Mouse (Mus musculus): Measurements from ENCODE around the gene Ddx5. TPM values are rescaled to one million over a fixed set of nuclear protein-coding genes. Genes with fewer than 3 reads are reported as not detected.

Ddx5 gene
- polyA plus RNA-seq (2012; fragmentation: generic; extraction: Trizol), result 218 TPM
- long read RNA-seq, experiment 1, transcript Ddx5-201 (13 exons, 3,559 nt), result major isoform, 376 of 504 reads
- long read RNA-seq, experiment 1, partial matches to known transcripts, result 31 of 504 reads
- long read RNA-seq, experiment 1, other reads (novel, unspliced or antisense), result 94 of 504 reads
- long read RNA-seq, experiment 2, transcript Ddx5-201 (13 exons, 3,559 nt), result major isoform, 4,488 of 5,077 reads
- long read RNA-seq, experiment 2, transcript Ddx5-208 (12 exons, 3,593 nt), result minor isoform, 160 of 5,077 reads
- long read RNA-seq, experiment 2, partial matches to known transcripts, result 100 of 5,077 reads
- long read RNA-seq, experiment 2, other reads (novel, unspliced or antisense), result 329 of 5,077 reads

GRCm38 (mm10) chr11:106788775-106789459 is at the start of gene Ddx5, which contains the start of gene Cep95:
Gene Ddx5, minus strand, starts transcription at chr11:106789185.
Gene Cep95, plus strand, starts transcription at chr11:106789252.
- Histone ChIP-seq H3K4me3 (ENCODE audit: insufficient read depth, poor library complexity, severe bottlenecking) (peak within 1 kb of the TSS; percentile 95), H3K79me3 (ENCODE audit: low read depth) (peaks cover 66% of the 10 kb centered on the region), H3K79me2 (ENCODE audit: control insufficient read depth, insufficient read depth) (peaks cover 81% of the 10 kb centered on the region), H3K36me3 (ENCODE audit: control insufficient read depth, insufficient read depth) (peaks cover 45% of the 10 kb centered on the region), H3ac (ENCODE audit: control insufficient read depth, insufficient read length, low read depth) (peak within 1 kb of the TSS; percentile 83), H3K27me3 (ENCODE audit: control insufficient read depth, insufficient read depth, insufficient read length) (no peaks in the 10 kb centered on the region)
- no peak for TF ChIP-seq CEBPB (IDR thresholded peaks at IDR 0.05; ENCODE audit: low read depth)
- no peak for TF ChIP-seq MYOD1 (IDR thresholded peaks at IDR 0.05; ENCODE audit: control insufficient read depth, insufficient read length, low read depth)
- peak; percentile 97 for TF ChIP-seq MAX (IDR thresholded peaks at IDR 0.05)
- TF ChIP-seq CTCF (IDR thresholded peaks at IDR 0.05; ENCODE audit: control insufficient read depth, insufficient read depth, insufficient read length), result no peak
- TF ChIP-seq USF1 (IDR thresholded peaks at IDR 0.05; ENCODE audit: low read depth), result peak; percentile 99
- no peak for TF ChIP-seq FOSL1 (IDR thresholded peaks at IDR 0.05; ENCODE audit: insufficient read depth, low read length, poor library complexity, severe bottlenecking)
- TF ChIP-seq MYOG (IDR thresholded peaks at IDR 0.05; ENCODE audit: control insufficient read depth, extremely low read depth, insufficient read length), result no peak

- H3K79me2 ChIP-seq (ENCODE audit: control insufficient read depth, insufficient read depth), result no peaks in the 10 kb centered on the region
- H3ac ChIP-seq (ENCODE audit: control insufficient read depth, insufficient read length, low read depth), result no peak overlapping the region
- TF ChIP-seq MYOD1 (IDR thresholded peaks at IDR 0.05; ENCODE audit: control insufficient read depth, insufficient read length, low read depth), result no peak
- no peak for TF ChIP-seq FOSL1 (IDR thresholded peaks at IDR 0.05; ENCODE audit: insufficient read depth, low read length, poor library complexity, severe bottlenecking)
- no peak for TF ChIP-seq USF1 (IDR thresholded peaks at IDR 0.05; ENCODE audit: low read depth)
- TF ChIP-seq MYOG (IDR thresholded peaks at IDR 0.05; ENCODE audit: control insufficient read depth, extremely low read depth, insufficient read length), result no peak
- TF ChIP-seq MAX (IDR thresholded peaks at IDR 0.05), result no peak
- no peak for TF ChIP-seq CTCF (IDR thresholded peaks at IDR 0.05; ENCODE audit: control insufficient read depth, insufficient read depth, insufficient read length)
- no peak for TF ChIP-seq CEBPB (IDR thresholded peaks at IDR 0.05; ENCODE audit: low read depth)
- H3K4me3 ChIP-seq (ENCODE audit: insufficient read depth, poor library complexity, severe bottlenecking), result no peak overlapping the region
- H3K36me3 ChIP-seq (ENCODE audit: control insufficient read depth, insufficient read depth), result peaks cover 40% of the 10 kb centered on the region
- H3K27me3 ChIP-seq (ENCODE audit: control insufficient read depth, insufficient read depth, insufficient read length), result no peaks in the 10 kb centered on the region
- H3K79me3 ChIP-seq (ENCODE audit: low read depth), result no peaks in the 10 kb centered on the region
Observed at GRCm38 (mm10) chr11:106828079-106828478, 39.1 kb upstream of the Ddx5 start.

DNA sequence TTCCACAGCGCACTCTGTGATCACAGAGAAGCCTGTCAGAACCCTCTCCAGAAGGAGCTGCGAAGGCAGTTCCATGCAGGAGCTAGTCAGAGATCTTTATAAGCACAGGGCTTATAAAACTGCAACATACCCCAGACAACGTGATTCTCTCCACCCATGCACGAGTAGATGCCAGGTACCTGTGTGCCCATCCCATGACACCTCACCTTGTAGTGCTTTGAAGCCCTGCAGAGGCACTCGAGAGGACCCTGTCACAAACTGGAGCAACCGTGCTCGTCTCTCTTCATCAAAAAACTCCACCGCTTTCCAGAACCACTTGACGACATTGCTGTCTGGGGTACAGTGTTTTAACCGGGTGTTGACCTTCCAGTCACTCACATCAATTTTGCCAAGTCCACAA is 35.4 kb upstream of the Ddx5 start:
- Histone ChIP-seq H3K36me3 (ENCODE audit: control insufficient read depth, insufficient read depth) (peaks cover 60% of the 10 kb centered on the region), H3K27me3 (ENCODE audit: control insufficient read depth, insufficient read depth, insufficient read length) (no peaks in the 10 kb centered on the region), H3K79me2 (ENCODE audit: control insufficient read depth, insufficient read depth) (no peaks in the 10 kb centered on the region), H3K79me3 (ENCODE audit: low read depth) (no peaks in the 10 kb centered on the region), H3K4me3 (ENCODE audit: insufficient read depth, poor library complexity, severe bottlenecking) (no peak overlapping the region), H3ac (ENCODE audit: control insufficient read depth, insufficient read length, low read depth) (no peak overlapping the region)
- TF ChIP-seq MAX (IDR thresholded peaks at IDR 0.05) (no peak), USF1 (IDR thresholded peaks at IDR 0.05; ENCODE audit: low read depth) (no peak), FOSL1 (IDR thresholded peaks at IDR 0.05; ENCODE audit: insufficient read depth, low read length, poor library complexity, severe bottlenecking) (no peak), MYOG (IDR thresholded peaks at IDR 0.05; ENCODE audit: control insufficient read depth, extremely low read depth, insufficient read length) (no peak), CTCF (IDR thresholded peaks at IDR 0.05; ENCODE audit: control insufficient read depth, insufficient read depth, insufficient read length) (no peak), MYOD1 (IDR thresholded peaks at IDR 0.05; ENCODE audit: control insufficient read depth, insufficient read length, low read depth) (no peak), CEBPB (IDR thresholded peaks at IDR 0.05; ENCODE audit: low read depth) (no peak)

GRCm38 (mm10) chr11:106823741-106824140 is 34.8 kb upstream of the Ddx5 start:
- Histone ChIP-seq H3ac (ENCODE audit: control insufficient read depth, insufficient read length, low read depth) (no peak overlapping the region), H3K36me3 (ENCODE audit: control insufficient read depth, insufficient read depth) (peaks cover 67% of the 10 kb centered on the region), H3K79me2 (ENCODE audit: control insufficient read depth, insufficient read depth) (no peaks in the 10 kb centered on the region), H3K79me3 (ENCODE audit: low read depth) (no peaks in the 10 kb centered on the region), H3K4me3 (ENCODE audit: insufficient read depth, poor library complexity, severe bottlenecking) (no peak overlapping the region), H3K27me3 (ENCODE audit: control insufficient read depth, insufficient read depth, insufficient read length) (no peaks in the 10 kb centered on the region)
- TF ChIP-seq MYOD1 (IDR thresholded peaks at IDR 0.05; ENCODE audit: control insufficient read depth, insufficient read length, low read depth) (no peak), USF1 (IDR thresholded peaks at IDR 0.05; ENCODE audit: low read depth) (no peak), CTCF (IDR thresholded peaks at IDR 0.05; ENCODE audit: control insufficient read depth, insufficient read depth, insufficient read length) (no peak), FOSL1 (IDR thresholded peaks at IDR 0.05; ENCODE audit: insufficient read depth, low read length, poor library complexity, severe bottlenecking) (no peak), CEBPB (IDR thresholded peaks at IDR 0.05; ENCODE audit: low read depth) (no peak), MYOG (IDR thresholded peaks at IDR 0.05; ENCODE audit: control insufficient read depth, extremely low read depth, insufficient read length) (no peak), MAX (IDR thresholded peaks at IDR 0.05) (no peak)

DNA sequence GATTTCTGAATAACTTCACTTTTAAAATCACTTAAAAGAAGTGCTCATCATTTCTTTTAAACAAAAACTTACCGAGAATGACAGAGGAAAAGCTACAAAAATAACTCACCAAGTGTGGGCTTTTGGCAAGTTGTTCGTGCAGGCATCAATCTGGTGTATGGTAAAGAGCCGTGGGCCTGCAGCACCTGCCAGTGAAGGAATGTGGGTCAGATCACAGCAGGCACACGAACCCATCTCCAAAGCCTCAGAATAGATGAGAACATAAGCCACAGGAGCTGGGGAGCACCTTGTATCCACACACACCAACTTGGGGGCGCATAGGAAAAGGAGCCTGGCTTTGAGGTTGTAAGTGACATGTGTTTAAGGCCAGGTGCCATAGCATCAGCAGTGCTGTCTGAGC is 33.9 kb upstream of the Ddx5 start:
- H3K79me3 ChIP-seq (ENCODE audit: low read depth), result no peaks in the 10 kb centered on the region
- TF ChIP-seq FOSL1 (IDR thresholded peaks at IDR 0.05; ENCODE audit: insufficient read depth, low read length, poor library complexity, severe bottlenecking), result no peak
- H3ac ChIP-seq (ENCODE audit: control insufficient read depth, insufficient read length, low read depth), result no peak overlapping the region
- peaks cover 69% of the 10 kb centered on the region for H3K36me3 ChIP-seq (ENCODE audit: control insufficient read depth, insufficient read depth)
- no peaks in the 10 kb centered on the region for H3K79me2 ChIP-seq (ENCODE audit: control insufficient read depth, insufficient read depth)
- H3K27me3 ChIP-seq (ENCODE audit: control insufficient read depth, insufficient read depth, insufficient read length), result no peaks in the 10 kb centered on the region
- no peak overlapping the region for H3K4me3 ChIP-seq (ENCODE audit: insufficient read depth, poor library complexity, severe bottlenecking)
